In the genomic region with DNA sequence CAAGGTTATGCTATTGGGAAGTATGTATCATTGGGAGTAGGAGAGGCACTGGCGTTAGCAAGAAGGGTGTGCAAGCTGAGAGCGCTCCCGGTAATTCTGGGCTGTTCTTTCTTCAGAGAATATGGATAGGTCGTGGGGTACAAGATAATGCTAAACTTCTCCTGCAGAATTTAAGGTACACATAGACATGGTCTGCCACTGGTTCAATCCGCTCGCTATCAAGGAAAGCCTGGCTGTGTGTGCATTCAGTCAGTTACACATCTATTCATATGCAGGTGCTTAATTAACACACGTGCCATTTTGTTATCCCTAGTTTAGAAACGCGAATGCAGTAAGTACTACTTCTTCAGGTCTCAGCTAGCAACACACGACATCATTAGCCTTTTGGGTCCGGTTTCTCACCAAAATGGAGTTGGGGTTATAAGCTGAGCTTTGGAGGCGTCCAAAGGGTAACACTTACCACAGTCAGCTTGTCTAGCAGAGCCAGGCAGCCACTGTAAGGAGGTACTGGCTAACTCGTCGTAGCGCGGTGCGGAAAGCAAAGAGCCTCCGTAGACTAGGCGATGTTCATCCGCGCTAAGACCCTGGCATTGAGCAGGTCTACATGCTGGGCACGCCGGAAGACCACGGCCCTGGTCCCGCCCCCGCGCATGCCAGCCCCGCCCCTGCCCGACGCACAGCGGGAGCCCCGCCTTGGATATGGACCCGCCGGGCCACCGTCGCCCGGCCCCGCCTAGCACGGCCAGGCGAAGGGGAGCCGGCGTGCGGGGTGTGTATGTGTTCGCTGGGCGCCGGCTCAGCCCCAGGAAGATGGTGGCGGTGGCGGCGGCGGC, we compare ENCODE assay signal across 8 mouse cellular contexts. TPM values are rescaled to one million over a fixed set of nuclear protein-coding genes. Genes with fewer than 3 reads are reported as not detected.
DNase-seq lines count a peak whose midpoint lies in the region; ATAC-seq lines count a peak whose summit lies in the region.

Gene 4930402H24Rik (minus strand): TSS at position 656 of the 833 bp plus-strand sequence.
Gene Atrn (plus strand): TSS at position 745 of the 833 bp plus-strand sequence.

- H3K4me2 ChIP-seq in hindbrain, embryonic 16.5 days (ENCODE audit: low read length): peak within 1 kb of the TSS; percentile 88

- H3K4me1 ChIP-seq in hindbrain, embryonic 16.5 days (ENCODE audit: control insufficient read depth, insufficient read depth, low read depth, low read length): peaks cover 17% of the 10 kb centered on the region

- WGBS in hindbrain, embryonic 16.5 days: 3% methylated on average over 37 of the region's 50 CpGs
- WGBS in macrophage (ENCODE audit: missing documents): 6% methylated on average over 50 of the region's 50 CpGs

- ATAC-seq in hindbrain, embryonic 16.5 days: peak; percentile 98

- no peaks in the 10 kb centered on the region for H3K36me3 ChIP-seq in hindbrain, embryonic 16.5 days (ENCODE audit: control insufficient read depth, insufficient read depth, low read length)
- no peaks in the 10 kb centered on the region for H3K36me3 ChIP-seq in macrophage (ENCODE audit: inconsistent target)

- H3K27ac ChIP-seq in hindbrain, embryonic 16.5 days (ENCODE audit: low read depth, low read length): peak within 1 kb of the TSS; percentile 90
- H3K27ac ChIP-seq in macrophage: peak within 1 kb of the TSS; percentile 24; the same call in 1 of the 2 replicates

- DNase-seq in T-cell, adult 2 months (ENCODE audit: low spot score): peak; percentile 94
- peak; percentile 94 to 96 for DNase-seq in cerebellum, postnatal 36 days
- DNase-seq in gastrocnemius, adult 18-20 months (ENCODE audit: low spot score): peak; percentile 86
- DNase-seq in left cerebral cortex, adult 18-20 months (ENCODE audit: low spot score in 2 of 2): peak; percentile 92 to 95
- DNase-seq in right cerebral cortex, adult 18-20 months: peak; percentile 95
- DNase-seq in urinary bladder, postnatal 10 days (ENCODE audit: low spot score): peak; percentile 73

- no peaks in the 10 kb centered on the region for H3K9me3 ChIP-seq in hindbrain, embryonic 16.5 days (ENCODE audit: control insufficient read depth, low read length)

- H3K79me2 ChIP-seq in macrophage (ENCODE audit: inconsistent target): peaks cover 42% of the 10 kb centered on the region

- peak within 1 kb of the TSS; percentile 100 for H3K4me3 ChIP-seq in hindbrain, embryonic 16.5 days (ENCODE audit: low read length)
- H3K4me3 ChIP-seq in macrophage (ENCODE audit: inconsistent target): peak within 1 kb of the TSS; percentile 83

- no peaks in the 10 kb centered on the region for H3K27me3 ChIP-seq in hindbrain, embryonic 16.5 days (replicated peaks; ENCODE audit: control insufficient read depth, insufficient read depth, low read length)

- H3K9ac ChIP-seq in hindbrain, embryonic 16.5 days (ENCODE audit: low read depth, low read length): peak within 1 kb of the TSS; percentile 95

RNA-seq across cellular contexts. Expression of gene 4930402H24Rik, which starts in this region (rescaled TPM):
- total RNA-seq in gastrocnemius, adult 18-20 months (2021): 1 to 10 TPM; 2.2 to 5.1 TPM
- polyA plus RNA-seq in hindbrain, embryonic 16.5 days (2015; fragmentation: Nextera tagmentation; extraction: Ambion mirVana): 78.7 and 92.5 TPM in 2 replicates
- total RNA-seq in left cerebral cortex, adult 18-20 months (2021): 10 to 100 TPM; 68.4 to 68.5 TPM
- total RNA-seq in macrophage (2018; cell fraction: chromatin; rRNA removed): 100 to 1,000 TPM in 17 of 26 experiments, 10 to 100 TPM in 9; 31.9 to 240 (median 110) TPM
- total RNA-seq in macrophage (2018; cell fraction: cytosol; rRNA removed): 10 to 100 TPM in 23 of 26 experiments, 1 to 10 TPM in 3; 7.7 to 19.1 (median 13.5) TPM
- total RNA-seq in macrophage (2018; cell fraction: nucleus; rRNA removed): 100 to 1,000 TPM in 1 of 26 experiments, 10 to 100 TPM in 25; 21.0 to 107 (median 40.4) TPM
- 12.1 to 15.5 TPM (median 12.6 TPM) in 3 replicates for polyA plus RNA-seq in macrophage (2018)

RNA-seq across cellular contexts. Expression of gene Atrn, which starts in this region (rescaled TPM):
- total RNA-seq in gastrocnemius, adult 18-20 months (2021): 10 to 100 TPM; 12.0 to 12.7 TPM
- polyA plus RNA-seq in hindbrain, embryonic 16.5 days (2015; fragmentation: Nextera tagmentation; extraction: Ambion mirVana): 12.0 and 13.1 TPM in 2 replicates
- total RNA-seq in left cerebral cortex, adult 18-20 months (2021): 100 to 1,000 TPM; 109 to 110 TPM
- 10 to 100 TPM; 10.6 to 61.2 (median 41.1) TPM for total RNA-seq in macrophage (2018; cell fraction: chromatin; rRNA removed)
- 10 to 100 TPM in 14 of 26 experiments, 1 to 10 TPM in 12; 5.0 to 22.1 (median 10.5) TPM for total RNA-seq in macrophage (2018; cell fraction: cytosol; rRNA removed)
- 10 to 100 TPM; 11.1 to 48.7 (median 25.4) TPM for total RNA-seq in macrophage (2018; cell fraction: nucleus; rRNA removed)
- polyA plus RNA-seq in macrophage (2018): 10.6 to 13.5 TPM (median 13.4 TPM) in 3 replicates

Comparison
In these comparisons a context has a peak if more than half of its experiments do, and no peak if none do; other contexts are left out.
1. Peak in every context shown above with its lines: DNase-seq, ATAC-seq, H3K4me3 ChIP-seq and H3K27ac ChIP-seq.
2. RNA of gene 4930402H24Rik (total RNA-seq): 68.4 to 68.5 TPM in left cerebral cortex, adult 18-20 months; 2.2 to 5.1 TPM in gastrocnemius, adult 18-20 months; every median in the first group is over 10 times any median in the second.
3. RNA of gene Atrn (total RNA-seq): 109 to 110 TPM in left cerebral cortex, adult 18-20 months; 12.0 to 12.7 TPM in gastrocnemius, adult 18-20 months; every median in the first group is over 4 times any median in the second.